Mouse (Mus musculus) kidney, adult 2 months (tissue): ENCODE data around the gene Zfp27. TPM values are rescaled to one million over a fixed set of nuclear protein-coding genes. Genes with fewer than 3 reads are reported as not detected.
A peak's percentile ranks its signal among the peaks of the same experiment; 100 is the strongest.

Source experiments
- DNase-seq: peaks from one replicate; pipeline ENCODE4 v3.0.0; 2021
- H3K27ac ChIP-seq: fragments of 200-500 bp; 2 replicates; pipeline ENCODE4 v1.5.1; 2012; ENCODE audit warnings: low read depth, low read length, control low read depth, inconsistent platforms; ENCODE audit not compliant: insufficient read depth
- H3K27me3 ChIP-seq: fragments of 200-500 bp; replicated peaks from 2 replicates; pipeline ENCODE4 v1.6.1; 2012; ENCODE audit warnings: mild to moderate bottlenecking, moderate library complexity, low read length, inconsistent platforms; ENCODE audit not compliant: control insufficient read depth, insufficient read depth
- H3K36me3 ChIP-seq: fragments of 200-500 bp; 2 replicates; pipeline ENCODE4 v1.6.1; 2012; ENCODE audit warnings: mild to moderate bottlenecking, moderate library complexity, low read length, inconsistent platforms; ENCODE audit not compliant: control insufficient read depth, insufficient read depth
- H3K4me1 ChIP-seq: fragments of 200-500 bp; 2 replicates; pipeline ENCODE4 v1.6.1; 2011; ENCODE audit warnings: low read length; ENCODE audit not compliant: control insufficient read depth, insufficient read depth
- H3K4me3 ChIP-seq: fragments of 200-500 bp; 2 replicates; pipeline ENCODE4 v1.5.1; 2011; ENCODE audit warnings: mild to moderate bottlenecking, low read depth, low read length, control low read depth; ENCODE audit not compliant: insufficient read depth
- CTCF ChIP-seq: fragments of 200-500 bp; conservative IDR thresholded peaks from 2 replicates; pipeline ENCODE4 v1.5.1; 2011; ENCODE audit warnings: low read depth, mild to moderate bottlenecking, control low read depth, low read length, moderate library complexity, mixed read lengths; ENCODE audit not compliant: insufficient read depth, insufficient read length
- POLR2A ChIP-seq: fragments of 200-500 bp; IDR thresholded peaks from one replicate; pipeline ENCODE4 v1.6.1; 2011; ENCODE audit warnings: low read depth, low read length, control low read depth
- WGBS: fragments of 180-500 bp; shearing (Covaris S2); methylation state at CpG from one replicate; pipeline ENCODE4 v1.1.7; 2018; 5-methylcytosine and 5-hydroxymethylcytosine counted together
- polyA plus RNA-seq: library from polyadenylated mRNA; depleted of rRNA; stranded (reverse); fragments of >200 nt; gene quantifications from 2 replicates; pipeline ENCODE4 v1.2.3, GENCODE M21; 2012

Gene Zfp27
- polyA plus RNA-seq, 1 experiment: 2.4 TPM

DNA sequence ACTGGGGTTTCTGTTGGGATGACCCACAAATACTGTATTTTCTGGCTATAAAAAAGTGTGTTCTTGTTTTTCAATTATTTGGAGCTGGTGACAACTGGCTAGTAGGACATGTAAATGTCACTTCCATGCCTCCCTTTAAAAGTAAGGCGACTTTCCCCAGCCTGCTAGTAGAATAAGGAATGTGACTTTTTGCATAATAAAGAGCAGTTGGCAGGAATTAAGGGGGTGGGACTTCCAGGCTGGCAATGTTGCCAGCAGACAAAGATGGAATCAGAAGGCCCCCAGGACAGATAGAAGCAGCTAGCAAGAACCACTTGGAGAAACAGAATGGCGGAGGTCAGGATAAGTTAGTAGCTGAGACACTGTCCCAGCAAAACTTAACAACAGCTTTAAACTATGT, 3.9 kb upstream of the Zfp27 start:
- H3K4me3 ChIP-seq: no peak overlapping the region
- DNase-seq: peak; percentile 7
- peaks cover 12% of the 10 kb centered on the region for H3K36me3 ChIP-seq
- WGBS: 64% methylated on average over 2 of the region's 2 CpGs
- H3K27me3 ChIP-seq: no peaks in the 10 kb centered on the region
- no peaks in the 10 kb centered on the region for H3K4me1 ChIP-seq
- no peak overlapping the region for H3K27ac ChIP-seq
- TF ChIP-seq CTCF (no peak), POLR2A (no peak)

DNA sequence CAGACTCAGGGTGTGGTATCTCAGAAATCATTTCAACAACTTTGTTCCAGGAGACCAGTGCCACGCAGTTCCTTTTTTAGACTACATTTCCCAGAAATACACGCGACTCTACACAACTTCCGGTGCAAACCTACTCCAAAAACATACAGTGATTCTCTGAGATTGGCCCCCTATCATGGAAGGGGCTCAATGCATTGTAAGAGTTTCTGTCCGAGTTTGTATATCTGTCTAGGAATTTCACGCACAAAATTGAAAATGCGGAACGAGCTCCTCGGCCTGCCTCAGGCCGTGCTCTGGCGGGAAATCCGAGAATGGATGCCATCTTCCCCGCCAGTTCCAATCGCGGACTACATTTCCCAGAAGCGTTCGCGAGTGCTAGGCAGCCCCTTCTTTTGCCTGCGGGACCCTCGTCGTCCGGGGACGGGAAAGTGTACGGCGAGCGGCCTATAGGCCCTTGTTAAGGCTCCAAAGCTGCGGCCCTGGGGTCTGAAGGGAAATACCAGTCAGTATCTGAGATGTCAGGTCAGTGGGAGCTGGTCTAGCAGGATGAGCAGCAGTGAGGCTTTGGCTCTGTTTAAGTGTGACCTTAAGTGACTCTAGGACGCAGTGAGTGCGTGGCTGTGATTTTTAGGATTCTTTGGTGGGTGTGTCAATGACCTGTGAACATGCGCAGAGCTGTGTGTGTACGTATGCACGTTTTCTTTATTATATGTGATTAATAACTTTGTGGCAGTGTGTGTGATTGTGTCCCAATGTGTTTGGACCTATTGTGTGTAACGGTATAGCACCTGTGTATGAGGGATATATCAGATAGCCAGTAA, 2.0 kb upstream of the Zfp27 start, which contains the start of gene Zfp383:
Zfp383 (plus strand) TSS at position 94 of the 821 bp plus-strand sequence.
- peak within 1 kb of the TSS; percentile 92 for H3K4me3 ChIP-seq
- DNase-seq: peak; percentile 90
- H3K36me3 ChIP-seq: peaks cover 3% of the 10 kb centered on the region
- under 1% methylated on average over 33 of the region's 33 CpGs for WGBS
- H3K27ac ChIP-seq: peak within 1 kb of the TSS; percentile 93
- H3K4me1 ChIP-seq: no peaks in the 10 kb centered on the region
- TF ChIP-seq CTCF (no peak), POLR2A (no peak)
- H3K27me3 ChIP-seq: no peaks in the 10 kb centered on the region

DNA sequence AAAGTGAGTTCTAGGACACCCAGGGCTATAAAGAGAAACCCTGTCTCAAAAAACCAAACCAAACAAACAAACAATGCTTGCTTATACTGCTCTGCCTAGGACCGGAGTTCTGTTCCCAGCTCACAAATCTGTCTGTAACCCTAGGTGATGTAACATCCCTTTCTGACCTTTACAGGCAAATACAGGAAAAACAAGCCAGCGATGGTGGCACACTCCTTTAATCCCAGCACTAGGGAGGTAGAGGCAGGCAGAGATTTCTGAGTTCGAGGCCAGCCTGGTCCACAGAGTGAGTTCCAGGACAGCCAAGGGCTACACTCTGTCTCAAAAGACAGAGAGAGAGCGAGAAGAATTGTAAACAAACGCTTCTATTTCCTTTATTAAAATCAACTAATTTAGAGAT, 834 bp upstream of the Zfp27 start:
- Histone ChIP-seq H3K4me3 (no peak overlapping the region), H3K36me3 (peaks cover 1% of the 10 kb centered on the region; the same call in 1 of the 2 replicates), H3K4me1 (no peaks in the 10 kb centered on the region), H3K27me3 (no peaks in the 10 kb centered on the region), H3K27ac (no peak overlapping the region)
- no peak for TF ChIP-seq CTCF
- no peak for TF ChIP-seq POLR2A
- no peak for DNase-seq
- WGBS: 85% methylated on average over 5 of the region's 5 CpGs

DNA sequence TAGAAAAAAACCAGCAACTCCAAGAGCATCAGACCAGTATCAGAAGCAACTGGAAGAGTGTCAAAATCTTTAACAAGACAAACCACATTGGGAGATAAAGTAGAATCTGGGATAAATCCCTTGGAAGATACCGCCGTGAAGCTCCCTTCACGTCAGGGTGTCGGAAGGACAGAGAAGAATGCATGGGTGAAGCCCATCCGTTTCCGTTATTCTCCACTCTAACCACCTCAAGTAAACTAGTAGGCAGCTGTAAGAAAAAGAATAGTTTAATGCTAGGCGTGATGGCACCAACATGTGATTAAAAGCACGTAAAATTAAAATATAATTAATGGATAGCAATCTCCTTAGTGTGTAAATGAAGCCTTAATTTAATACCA, 298 bp upstream of the Zfp27 start:
- DNase-seq: no peak
- Histone ChIP-seq H3K36me3 (no peaks in the 10 kb centered on the region), H3K4me1 (no peaks in the 10 kb centered on the region), H3K27me3 (no peaks in the 10 kb centered on the region), H3K27ac (peak overlapping the region; percentile 51), H3K4me3 (peak overlapping the region; percentile 23; the same call in 1 of the 2 replicates)
- TF ChIP-seq CTCF: no peak
- 14% methylated on average over 8 of the region's 8 CpGs for WGBS

DNA sequence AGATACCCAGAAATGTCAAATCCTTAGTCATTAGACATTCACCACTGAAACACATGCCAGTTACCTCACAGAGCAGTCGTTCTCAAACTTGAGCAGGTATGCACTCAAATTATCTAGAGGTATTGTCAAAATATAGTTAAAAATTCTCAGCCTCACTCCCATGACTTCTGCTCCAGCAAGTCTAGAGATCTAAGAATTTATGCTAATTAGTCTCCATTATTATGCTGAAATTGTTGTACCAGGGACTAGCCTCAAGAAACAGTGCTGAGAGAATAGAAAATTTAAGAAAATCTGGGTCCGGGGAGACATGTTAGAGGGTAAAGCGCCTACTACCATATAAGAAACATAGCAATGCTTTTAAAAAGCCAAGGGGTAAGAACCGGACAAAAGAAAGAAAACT, 2.3 kb downstream of the Zfp27 start:
- Histone ChIP-seq H3K4me1 (no peaks in the 10 kb centered on the region), H3K36me3 (no peaks in the 10 kb centered on the region), H3K27me3 (no peaks in the 10 kb centered on the region), H3K4me3 (no peak overlapping the region), H3K27ac (no peak overlapping the region)
- TF ChIP-seq POLR2A (no peak), CTCF (no peak)
- 91% methylated on average over 4 of the region's 4 CpGs for WGBS
- DNase-seq: no peak

DNA sequence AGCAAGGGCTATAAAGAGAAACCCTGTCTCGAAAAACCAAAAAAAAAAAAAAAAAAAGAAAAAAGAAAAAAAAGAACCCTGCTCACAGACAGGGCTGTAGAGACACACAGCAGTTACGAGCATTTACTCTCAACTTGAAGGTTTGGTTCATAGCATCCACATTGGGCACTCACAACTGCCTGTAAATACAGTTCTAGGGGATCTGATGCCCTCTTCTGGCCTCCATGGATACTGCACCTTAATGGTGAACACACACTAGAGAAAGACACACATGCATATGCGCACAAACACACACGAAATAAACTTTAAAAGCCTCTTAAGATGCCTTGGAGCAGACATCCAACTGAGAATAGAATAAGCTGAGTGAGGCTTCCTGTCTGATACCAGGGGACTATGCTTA, 8.0 kb downstream of the Zfp27 start:
- Histone ChIP-seq H3K36me3 (peaks cover 29% of the 10 kb centered on the region), H3K4me1 (no peaks in the 10 kb centered on the region), H3K27ac (no peak overlapping the region), H3K27me3 (no peaks in the 10 kb centered on the region), H3K4me3 (no peak overlapping the region)
- TF ChIP-seq CTCF (no peak), POLR2A (no peak)
- DNase-seq: no peak
- WGBS: 98% methylated on average over 4 of the region's 4 CpGs

DNA sequence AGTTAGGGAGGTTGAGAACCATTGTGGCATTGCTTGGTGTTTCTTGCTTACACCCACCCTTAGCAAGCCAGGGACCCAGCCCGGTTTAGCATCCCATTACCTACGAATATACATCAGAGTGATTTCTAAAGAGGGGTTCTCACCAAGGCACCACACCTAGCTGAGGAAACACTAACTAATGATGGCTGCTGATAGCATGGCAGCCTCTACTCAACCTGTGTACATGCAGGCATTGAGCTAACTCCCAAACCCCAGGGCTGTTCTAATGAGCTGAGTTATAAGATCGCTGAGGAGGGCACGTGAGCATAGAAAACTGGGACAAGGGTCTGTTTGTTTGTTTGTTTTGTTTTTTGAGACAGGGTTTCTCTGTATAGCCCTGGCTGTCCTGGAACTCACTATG, 13.6 kb downstream of the Zfp27 start:
- DNase-seq: no peak
- H3K27ac ChIP-seq: no peak overlapping the region
- no peak overlapping the region for H3K4me3 ChIP-seq
- H3K27me3 ChIP-seq: no peaks in the 10 kb centered on the region
- TF ChIP-seq CTCF (no peak), POLR2A (no peak)
- H3K4me1 ChIP-seq: no peaks in the 10 kb centered on the region
- H3K36me3 ChIP-seq: peaks cover 25% of the 10 kb centered on the region
- 96% methylated on average over 4 of the region's 4 CpGs for WGBS
